Mouse (Mus musculus): ENCODE results near the gene Higd2a. TPM values are rescaled to one million over a fixed set of nuclear protein-coding genes. Genes with fewer than 3 reads are reported as not detected.
"Not testable (repeated sequence)": the region's sequence is repeated elsewhere in the genome, so short reads cannot be mapped to it uniquely, and the experiment has no call there.

Gene Higd2a
- polyA plus RNA-seq, 1 experiment from 2014 or later = 172 TPM

DNA sequence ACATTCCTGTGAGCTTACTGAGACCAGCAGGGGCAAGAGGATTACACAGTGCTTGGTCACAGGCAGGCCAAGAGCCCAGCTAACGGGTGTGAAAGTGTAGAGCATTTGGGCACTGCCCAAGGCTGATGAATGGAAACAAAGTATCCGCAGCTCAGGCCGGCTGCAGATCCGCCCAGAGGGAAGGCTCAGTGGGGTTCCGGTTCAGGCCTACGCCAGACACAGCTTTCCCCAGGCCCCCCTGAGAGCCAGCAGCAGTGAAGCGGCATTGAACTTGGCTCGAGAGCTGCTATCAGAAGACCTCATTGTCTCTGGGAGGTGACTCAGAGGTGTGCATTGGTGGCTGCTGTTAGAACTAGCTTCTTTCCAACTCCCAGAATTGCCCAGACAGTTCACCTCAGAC, 18.7 kb downstream of the Higd2a start:
- H3K36me3 ChIP-seq = 0 out of 2 replicates have a peak, but pooled peaks cover 8% of the 10 kb centered on the region
- no peak overlapping the region for H3K4me3 ChIP-seq
- H3K9me3 ChIP-seq = no peaks in the 10 kb centered on the region
- H3K9ac ChIP-seq = 0 out of 2 replicates have a peak overlapping the region, but pooled peaks have one; percentile 23
- H3K4me1 ChIP-seq = peaks cover 20% of the 10 kb centered on the region
- WGBS = 10% methylated on average over 8 of the region's 8 CpGs
- no peaks in the 10 kb centered on the region for H3K27me3 ChIP-seq (replicated peaks)
- H3K4me2 ChIP-seq (replicated peaks) = peak overlapping the region; percentile 41
- 0 out of 2 replicates have a peak, but pooled peaks have one; percentile 18 for ATAC-seq (ENCODE audit: low FRiP score, low read depth)
- no peak overlapping the region for H3K27ac ChIP-seq

DNA sequence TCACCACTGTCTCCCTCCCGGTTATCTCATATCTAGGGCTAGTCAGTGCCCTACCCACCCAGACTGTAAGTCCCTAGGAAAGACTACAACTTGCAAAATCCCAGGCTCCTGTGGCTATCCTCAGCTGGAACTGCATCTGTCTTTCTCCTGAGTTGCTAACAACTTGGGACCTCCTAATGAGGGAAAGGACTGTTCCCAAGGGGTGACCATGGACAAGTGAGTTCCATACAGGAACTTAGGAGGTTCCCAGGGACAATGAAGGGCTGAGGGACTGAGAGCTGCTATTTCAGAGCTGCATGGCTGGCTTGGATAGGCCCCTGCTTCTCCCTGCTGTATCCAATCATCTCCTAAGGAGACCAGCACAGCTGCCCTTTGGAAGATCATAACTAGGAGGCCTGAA, 19.3 kb downstream of the Higd2a start:
- WGBS = 18% methylated on average over 1 of the region's 1 CpGs
- H3K4me3 ChIP-seq = no peak overlapping the region
- H3K9me3 ChIP-seq = no peaks in the 10 kb centered on the region
- H3K9ac ChIP-seq = no peak overlapping the region
- H3K36me3 ChIP-seq = 0 out of 2 replicates have a peak, but pooled peaks cover 3% of the 10 kb centered on the region
- H3K4me2 ChIP-seq (replicated peaks) = peak overlapping the region; percentile 41
- H3K27me3 ChIP-seq (replicated peaks) = no peaks in the 10 kb centered on the region
- no peak overlapping the region for H3K27ac ChIP-seq
- peaks cover 20% of the 10 kb centered on the region for H3K4me1 ChIP-seq
- ATAC-seq (ENCODE audit: low FRiP score, low read depth) = no peak

GRCm38 (mm10) chr13:54610613-54610971, 20.6 kb downstream of the Higd2a start:
- WGBS = 9% methylated on average over 13 of the region's 13 CpGs
- Histone ChIP-seq H3K27ac (no peak overlapping the region), H3K27me3 (replicated peaks) (no peaks in the 10 kb centered on the region), H3K4me2 (replicated peaks) (peak overlapping the region; percentile 97), H3K36me3 (no peaks in the 10 kb centered on the region), H3K4me3 (peak overlapping the region; percentile 59), H3K4me1 (peaks cover 20% of the 10 kb centered on the region), H3K9ac (peak overlapping the region; percentile 79), H3K9me3 (no peaks in the 10 kb centered on the region)
- no peak for ATAC-seq (ENCODE audit: low FRiP score, low read depth)

- Histone ChIP-seq H3K4me1 (peaks cover 20% of the 10 kb centered on the region), H3K27ac (no peak within 1 kb of the TSS), H3K27me3 (replicated peaks) (no peaks in the 10 kb centered on the region), H3K4me2 (replicated peaks) (peak within 1 kb of the TSS; percentile 97), H3K4me3 (peak within 1 kb of the TSS; percentile 59), H3K9ac (peak within 1 kb of the TSS; percentile 79), H3K9me3 (no peaks in the 10 kb centered on the region), H3K36me3 (no peaks in the 10 kb centered on the region)
- WGBS = 1% methylated on average over 66 of the region's 66 CpGs
- peak; percentile 67 for ATAC-seq (ENCODE audit: low FRiP score, low read depth)
Measured at GRCm38 (mm10) chr13:54610972-54611754, 21.2 kb downstream of the Higd2a start, which contains the start of gene Cltb. Gene Cltb, minus strand, starts transcription at chr13:54611344.

DNA sequence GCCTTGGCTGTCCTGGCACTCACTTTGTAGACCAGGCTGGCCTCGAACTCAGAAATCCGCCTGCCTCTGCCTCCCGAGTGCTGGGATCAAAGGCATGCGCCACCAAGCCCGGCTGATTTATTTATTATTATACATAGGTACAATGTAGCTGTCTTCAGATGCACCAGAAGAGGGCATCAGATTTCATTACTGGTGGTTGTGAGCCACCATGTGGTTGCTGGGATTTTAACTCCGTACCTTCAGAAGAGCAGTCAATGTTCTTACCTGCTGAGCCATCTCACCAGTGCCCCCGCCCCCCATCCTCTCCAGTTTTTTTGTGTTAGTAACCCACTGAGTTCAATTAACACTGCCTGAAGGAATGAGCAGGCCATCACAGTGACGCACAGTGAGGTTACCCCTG, 23.1 kb downstream of the Higd2a start:
- H3K9me3 ChIP-seq; ATAC-seq (ENCODE audit: low FRiP score, low read depth); H3K9ac ChIP-seq; H3K4me3 ChIP-seq; H3K36me3 ChIP-seq; H3K4me2 ChIP-seq (replicated peaks); H3K27ac ChIP-seq; H3K27me3 ChIP-seq (replicated peaks): not testable (repeated sequence)
- H3K4me1 ChIP-seq = peaks cover 20% of the 10 kb centered on the region
- 89% methylated on average over 8 of the region's 8 CpGs for WGBS

GRCm38 (mm10) chr13:54616307-54616706, 26.3 kb downstream of the Higd2a start:
- H3K27ac ChIP-seq = no peak overlapping the region
- no peak overlapping the region for H3K9ac ChIP-seq
- H3K4me2 ChIP-seq (replicated peaks) = no peak overlapping the region
- H3K27me3 ChIP-seq (replicated peaks) = no peaks in the 10 kb centered on the region
- no peaks in the 10 kb centered on the region for H3K36me3 ChIP-seq
- H3K4me1 ChIP-seq = no peaks in the 10 kb centered on the region; the same call in 1 of the 2 replicates
- ATAC-seq (ENCODE audit: low FRiP score, low read depth) = no peak
- no peaks in the 10 kb centered on the region for H3K9me3 ChIP-seq
- 85% methylated on average over 8 of the region's 8 CpGs for WGBS
- no peak overlapping the region for H3K4me3 ChIP-seq

GRCm38 (mm10) chr13:54616998-54617397, 27.0 kb downstream of the Higd2a start:
- H3K4me1 ChIP-seq = no peaks in the 10 kb centered on the region
- H3K4me3 ChIP-seq = no peak overlapping the region
- no peak overlapping the region for H3K4me2 ChIP-seq (replicated peaks)
- H3K36me3 ChIP-seq = no peaks in the 10 kb centered on the region
- H3K9me3 ChIP-seq = no peaks in the 10 kb centered on the region
- no peak overlapping the region for H3K27ac ChIP-seq
- no peak overlapping the region for H3K9ac ChIP-seq
- H3K27me3 ChIP-seq (replicated peaks) = no peaks in the 10 kb centered on the region
- no peak for ATAC-seq (ENCODE audit: low FRiP score, low read depth)
- WGBS = 74% methylated on average over 6 of the region's 6 CpGs

GRCm38 (mm10) chr13:54621155-54621932, 31.3 kb downstream of the Higd2a start, which contains the start of gene Faf2:
Gene Faf2, plus strand, starts transcription at chr13:54621784.
- peak within 1 kb of the TSS; percentile 90 for H3K4me2 ChIP-seq (replicated peaks)
- no peaks in the 10 kb centered on the region for H3K27me3 ChIP-seq (replicated peaks)
- no peaks in the 10 kb centered on the region for H3K36me3 ChIP-seq
- H3K4me3 ChIP-seq = peak within 1 kb of the TSS; percentile 94
- no peaks in the 10 kb centered on the region for H3K9me3 ChIP-seq
- peaks cover 11% of the 10 kb centered on the region for H3K4me1 ChIP-seq
- ATAC-seq (ENCODE audit: low FRiP score, low read depth) = peak; percentile 98
- peak within 1 kb of the TSS; percentile 93 for H3K9ac ChIP-seq
- 12% methylated on average over 44 of the region's 44 CpGs for WGBS
- H3K27ac ChIP-seq = peak within 1 kb of the TSS; percentile 66; the same call in 1 of the 2 replicates

DNA sequence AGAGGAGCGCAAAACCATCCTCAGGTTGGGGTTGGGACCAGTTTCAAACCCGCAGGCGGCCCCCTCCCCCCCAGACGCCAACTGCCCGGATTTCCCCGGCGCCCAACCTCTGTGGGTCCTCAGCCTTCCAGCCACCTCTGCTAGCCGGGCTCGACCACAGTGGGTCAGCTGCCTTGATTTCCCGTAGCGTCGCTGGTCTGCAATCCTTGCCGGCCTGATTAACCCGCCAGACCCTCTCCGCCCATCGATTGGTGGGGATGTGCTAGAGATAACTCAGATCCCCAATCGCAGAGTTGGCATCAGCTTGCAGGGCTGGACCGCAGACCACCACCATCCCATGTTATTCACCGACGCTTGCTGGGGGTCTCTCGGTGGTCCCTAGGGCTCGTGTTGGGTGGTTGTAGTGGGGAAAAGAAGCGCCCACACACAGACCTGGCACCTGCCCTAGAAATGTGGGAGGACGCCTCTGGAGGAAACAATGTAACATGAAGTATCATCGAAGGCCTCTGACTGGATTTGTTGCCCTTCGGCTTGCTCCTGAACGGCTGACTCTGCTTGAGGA, 32.0 kb downstream of the Higd2a start:
- Histone ChIP-seq H3K9me3 (no peaks in the 10 kb centered on the region), H3K36me3 (no peaks in the 10 kb centered on the region), H3K27me3 (replicated peaks) (no peaks in the 10 kb centered on the region), H3K4me1 (peaks cover 11% of the 10 kb centered on the region), H3K9ac (peak overlapping the region; percentile 93), H3K4me3 (peak overlapping the region; percentile 94), H3K4me2 (replicated peaks) (peak overlapping the region; percentile 90), H3K27ac (peak overlapping the region; percentile 66; the same call in 1 of the 2 replicates)
- ATAC-seq (ENCODE audit: low FRiP score, low read depth) = peak; percentile 57
- 2% methylated on average over 27 of the region's 27 CpGs for WGBS

DNA sequence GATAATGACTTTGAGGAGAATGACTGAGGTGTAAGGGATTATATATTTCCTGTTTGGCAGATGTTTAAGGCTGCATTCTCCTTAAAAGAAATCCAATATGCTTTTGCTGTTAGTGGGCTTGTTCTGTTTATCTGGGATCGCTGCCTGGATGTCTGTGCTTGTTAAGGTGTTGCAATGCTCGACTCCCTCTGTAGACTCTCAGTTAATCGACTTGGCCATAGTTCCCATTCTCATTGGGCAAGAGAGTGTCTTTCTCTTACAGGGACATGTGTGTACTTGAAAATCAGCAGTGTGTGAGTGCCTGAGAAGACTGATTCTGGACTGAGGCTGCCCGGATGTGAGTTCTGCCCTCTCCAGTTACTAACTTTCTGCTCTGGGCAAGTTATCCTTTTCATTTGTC, 39.1 kb downstream of the Higd2a start:
- Histone ChIP-seq H3K9me3 (no peaks in the 10 kb centered on the region), H3K27ac (no peak overlapping the region), H3K4me1 (no peaks in the 10 kb centered on the region), H3K4me3 (no peak overlapping the region), H3K4me2 (replicated peaks) (no peak overlapping the region), H3K27me3 (replicated peaks) (no peaks in the 10 kb centered on the region), H3K9ac (no peak overlapping the region), H3K36me3 (peaks cover 3% of the 10 kb centered on the region; the same call in 1 of the 2 replicates)
- WGBS = 90% methylated on average over 4 of the region's 4 CpGs
- ATAC-seq (ENCODE audit: low FRiP score, low read depth) = no peak

DNA sequence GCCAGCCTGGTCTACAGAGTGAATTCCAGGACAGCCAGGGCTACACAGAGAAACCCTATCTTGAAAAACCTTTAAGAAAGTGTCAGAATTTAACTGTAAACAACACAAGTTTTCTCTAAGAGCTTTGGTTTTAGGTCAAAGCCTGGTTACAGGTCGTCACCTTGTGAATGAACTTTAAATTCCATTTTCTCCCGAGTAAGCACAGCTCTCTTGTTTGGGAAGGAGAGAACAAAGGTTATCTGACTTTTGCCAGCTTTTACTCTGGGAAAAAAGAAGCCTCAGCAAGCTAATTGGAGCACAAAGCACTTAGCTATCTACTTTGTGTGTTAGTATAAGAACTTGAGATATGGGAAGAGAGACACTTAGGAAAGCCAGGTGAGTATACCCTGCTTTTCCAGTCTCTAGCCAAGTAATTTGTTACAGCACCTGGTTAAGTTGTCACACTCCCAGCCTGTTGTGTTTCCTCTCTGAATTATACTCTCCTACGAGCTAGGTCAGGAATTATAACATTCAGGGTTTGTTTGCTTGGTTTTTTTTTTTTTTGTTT, 42.8 kb downstream of the Higd2a start:
- ATAC-seq (ENCODE audit: low FRiP score, low read depth) = no peak
- no peak overlapping the region for H3K4me2 ChIP-seq (replicated peaks)
- 74% methylated on average over 3 of the region's 3 CpGs for WGBS

DNA sequence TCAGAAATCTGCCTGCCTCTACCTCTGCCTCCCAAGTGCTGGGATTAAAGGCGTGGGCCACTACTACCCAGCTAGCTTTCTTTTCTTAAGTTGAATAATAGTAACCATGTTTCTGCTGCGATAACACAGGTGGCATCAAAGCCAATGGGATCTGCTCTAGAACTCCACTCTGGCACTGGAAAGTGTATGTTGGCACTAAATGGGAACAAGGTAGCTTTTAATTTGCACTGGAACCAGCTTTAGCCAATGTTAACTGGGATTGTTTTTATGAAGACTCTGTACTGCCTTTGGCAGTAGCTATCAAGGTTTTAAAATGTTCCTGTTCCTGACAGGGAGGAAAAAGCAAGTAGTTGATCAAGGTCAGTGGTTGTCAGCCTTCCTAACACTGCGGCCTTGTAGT, 45.0 kb downstream of the Higd2a start:
- WGBS = 98% methylated on average over 3 of the region's 3 CpGs
- H3K4me1 ChIP-seq = no peaks in the 10 kb centered on the region
- H3K4me2 ChIP-seq (replicated peaks) = no peak overlapping the region
- H3K27me3 ChIP-seq (replicated peaks) = no peaks in the 10 kb centered on the region
- H3K9ac ChIP-seq = no peak overlapping the region
- ATAC-seq (ENCODE audit: low FRiP score, low read depth) = no peak
- H3K27ac ChIP-seq = no peak overlapping the region
- no peaks in the 10 kb centered on the region for H3K9me3 ChIP-seq
- peaks cover 21% of the 10 kb centered on the region for H3K36me3 ChIP-seq
- no peak overlapping the region for H3K4me3 ChIP-seq

More for the DNA sequence above, 42.8 kb downstream of the Higd2a start:
- Histone ChIP-seq H3K9ac (no peak overlapping the region), H3K27ac (no peak overlapping the region), H3K9me3 (no peaks in the 10 kb centered on the region), H3K36me3 (peaks cover 5% of the 10 kb centered on the region), H3K27me3 (replicated peaks) (no peaks in the 10 kb centered on the region), H3K4me1 (no peaks in the 10 kb centered on the region), H3K4me3 (no peak overlapping the region)
